Comparison of ENCODE assay signal across 9 mouse cellular contexts in the genomic region with DNA sequence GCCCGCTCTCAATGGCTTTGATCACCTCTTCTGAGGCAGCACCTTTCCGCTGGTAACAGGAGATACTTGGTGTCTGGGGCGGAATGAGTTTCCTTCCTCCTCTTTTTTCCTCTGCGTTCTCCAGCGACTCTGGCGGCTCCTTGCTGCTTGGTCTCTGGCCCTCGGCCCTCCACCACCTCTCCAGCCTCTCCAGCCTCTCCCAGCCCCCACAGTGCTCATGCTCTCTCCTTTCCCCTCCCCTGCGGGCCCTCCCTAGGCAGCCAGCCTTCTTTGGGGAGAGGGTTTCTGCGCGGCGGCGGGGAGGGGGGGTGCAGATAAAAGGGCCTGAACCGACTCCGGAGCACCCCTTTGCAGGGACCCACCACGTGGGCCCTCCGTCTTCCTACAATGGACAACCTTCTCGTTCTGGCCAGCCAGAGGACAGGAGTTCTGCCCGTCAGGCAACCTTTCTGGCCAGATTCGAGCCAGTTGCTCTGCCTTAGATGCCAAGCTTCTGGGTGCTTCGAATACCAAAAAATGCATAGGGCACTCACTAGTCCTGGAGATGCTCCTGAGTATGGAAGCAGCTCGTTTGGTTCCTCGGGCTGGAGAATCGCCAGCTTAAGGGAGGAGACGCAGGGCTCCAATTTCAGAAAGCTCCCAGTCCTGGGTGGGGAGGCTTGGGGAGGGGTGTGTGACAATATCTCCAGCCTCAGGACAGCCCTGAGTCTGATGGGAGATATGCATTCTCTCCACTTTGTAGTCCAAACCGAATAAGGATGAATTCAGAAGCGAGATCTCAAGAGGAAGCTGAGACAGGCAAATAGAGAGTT. TPM values are rescaled to one million over a fixed set of nuclear protein-coding genes. Genes with fewer than 3 reads are reported as not detected.
A peak's percentile ranks its signal among the peaks of the same experiment; 100 is the strongest.
DNase-seq lines count a peak whose midpoint lies in the region; ATAC-seq lines count a peak whose summit lies in the region.
"Had no signal": no experiment of that assay in that cellular context is flagged by ENCODE, and none has a peak within 500 bp of the region (broad histone marks: within the 10 kb centered on the region; RNA-seq: fewer than 3 reads in every experiment).

No protein-coding gene starts in this region.

- no peaks in the 10 kb centered on the region for H3K9me3 ChIP-seq in heart, embryonic 14.5 days (ENCODE audit: control insufficient read depth, low read length)
- no peaks in the 10 kb centered on the region for H3K9me3 ChIP-seq in embryonic facial prominence, embryonic 12.5 days
- no peaks in the 10 kb centered on the region for H3K9me3 ChIP-seq in intestine, embryonic 14.5 days (ENCODE audit: control insufficient read depth, low read length)
- H3K9me3 ChIP-seq: G1E had no signal

- H3K9ac ChIP-seq in heart, embryonic 14.5 days (ENCODE audit: low read length), result peak overlapping the region; percentile 50; the same call in 1 of the 2 replicates
- peak overlapping the region; percentile 7; the same call in 1 of the 2 replicates for H3K9ac ChIP-seq in embryonic facial prominence, embryonic 12.5 days
- 0 out of 2 replicates have a peak overlapping the region, but pooled peaks have one; percentile 14 for H3K9ac ChIP-seq in intestine, embryonic 14.5 days (ENCODE audit: low read length)

- peaks cover 4% of the 10 kb centered on the region; the same call in 1 of the 2 replicates for H3K27me3 ChIP-seq in heart, embryonic 14.5 days (ENCODE audit: control insufficient read depth, insufficient read depth, low read length)
- 0 out of 2 replicates have a peak, but pooled peaks cover 3% of the 10 kb centered on the region for H3K27me3 ChIP-seq in embryonic facial prominence, embryonic 12.5 days
- H3K27me3 ChIP-seq in intestine, embryonic 14.5 days (replicated peaks; ENCODE audit: control insufficient read depth, insufficient read depth, low read length), result no peaks in the 10 kb centered on the region

- H3K4me1 ChIP-seq in heart, embryonic 14.5 days (ENCODE audit: control insufficient read depth in 2 of 2, insufficient read depth in 2 of 2, low read length in 2 of 2), result no peaks in the 10 kb centered on the region; a peak in 1 of 4 replicates
- H3K4me1 ChIP-seq in embryonic facial prominence, embryonic 12.5 days, result no peaks in the 10 kb centered on the region
- H3K4me1 ChIP-seq in intestine, embryonic 14.5 days (replicated peaks; ENCODE audit: control insufficient read depth, insufficient read depth, low read length), result no peaks in the 10 kb centered on the region

- ATAC-seq in heart, embryonic 14.5 days (ENCODE audit: insufficient number of reproducible peaks, insufficient read depth, low FRiP score, low read depth), result no peak
- no peak for ATAC-seq in embryonic facial prominence, embryonic 12.5 days (ENCODE audit: insufficient number of reproducible peaks, insufficient read depth, low FRiP score, low TSS enrichment)
- ATAC-seq in intestine, embryonic 14.5 days (replicated peaks; ENCODE audit: low FRiP score, low TSS enrichment, low read depth), result no peak
- ATAC-seq in megakaryocyte-erythroid progenitor cell, adult 5-6 weeks (replicated peaks; ENCODE audit: low FRiP score, low TSS enrichment, poor library complexity, severe bottlenecking), result no peak
- ATAC-seq in cerebellum, adult (ENCODE audit: insufficient number of reproducible peaks, low FRiP score, low TSS enrichment), result no peak

- peak overlapping the region; percentile 63 for H3K4me2 ChIP-seq in heart, embryonic 14.5 days (ENCODE audit: low read length)
- peak overlapping the region; percentile 48 for H3K4me2 ChIP-seq in embryonic facial prominence, embryonic 12.5 days (replicated peaks)
- peak overlapping the region; percentile 44 for H3K4me2 ChIP-seq in intestine, embryonic 14.5 days (ENCODE audit: low read length)

- DNase-seq in heart, adult 11 months, result no peak
- no peak for DNase-seq in intestine, embryonic 14.5 days (ENCODE audit: low spot score)
- DNase-seq in neural tube, embryonic 10.5 days (ENCODE audit: extremely low spot score, low spot score), result peak; percentile 31
- DNase-seq in frontal cortex, postnatal 14 days (ENCODE audit: low spot score in 2 of 2), result no peak

- WGBS in heart, embryonic 14.5 days, result 20% methylated on average over 26 of the region's 26 CpGs
- WGBS in embryonic facial prominence, embryonic 12.5 days, result 16% methylated on average over 22 of the region's 26 CpGs
- 17% methylated on average over 26 of the region's 26 CpGs for WGBS in intestine, embryonic 14.5 days

- H3K36me3 ChIP-seq in heart, embryonic 14.5 days (ENCODE audit: control insufficient read depth, insufficient read depth, low read length), result no peaks in the 10 kb centered on the region
- H3K36me3 ChIP-seq in embryonic facial prominence, embryonic 12.5 days, result no peaks in the 10 kb centered on the region
- H3K36me3 ChIP-seq in intestine, embryonic 14.5 days (ENCODE audit: control insufficient read depth, insufficient read depth, low read length), result no peaks in the 10 kb centered on the region
- H3K36me3 ChIP-seq: G1E had no signal

- H3K4me3 ChIP-seq in heart, embryonic 14.5 days (ENCODE audit: control insufficient read depth in 1 of 2, insufficient read depth in 1 of 2, low read depth in 1 of 2, low read length in 2 of 2), result peak overlapping the region; percentile 27 to 31
- peak overlapping the region; percentile 23 for H3K4me3 ChIP-seq in embryonic facial prominence, embryonic 12.5 days
- peak overlapping the region; percentile 14; the same call in 1 of the 2 replicates for H3K4me3 ChIP-seq in intestine, embryonic 14.5 days (ENCODE audit: low read depth, low read length)

- H3K27ac ChIP-seq in heart, embryonic 14.5 days (replicated peaks in 1 of 2; ENCODE audit: control insufficient read depth in 1 of 2, insufficient read depth in 1 of 2, low read depth in 2 of 2, low read length in 2 of 2), result no peak overlapping the region
- no peak overlapping the region for H3K27ac ChIP-seq in embryonic facial prominence, embryonic 12.5 days
- H3K27ac ChIP-seq in intestine, embryonic 14.5 days (ENCODE audit: low read depth), result no peak overlapping the region

RNA-seq across cellular contexts. Expression of a gene that starts 30.2 kb away (rescaled TPM):
- polyA plus RNA-seq in heart, embryonic 14.5 days (2014; fragmentation: Nextera tagmentation; extraction: Ambion mirVana), result 4.7 and 5.0 TPM in 2 replicates
- polyA plus RNA-seq in embryonic facial prominence, embryonic 12.5 days (2016; fragmentation: Nextera tagmentation; extraction: Ambion mirVana), result 5.9 and 6.9 TPM in 2 replicates
- polyA plus RNA-seq in intestine, embryonic 14.5 days (2014; fragmentation: Nextera tagmentation; extraction: Ambion mirVana), result 7.6 and 7.7 TPM in 2 replicates
- 14.8 and 16.3 TPM in 2 replicates for total RNA-seq in megakaryocyte-erythroid progenitor cell, adult 5-6 weeks (2014; fragmentation: Nextera tagmentation)
- total RNA-seq in megakaryocyte-erythroid progenitor cell, adult 5-6 weeks (2017), result 3.1 and 3.7 TPM in 2 replicates

RNA-seq across cellular contexts. Expression of a gene that starts 54.2 kb away (rescaled TPM):
- 9.5 and 10.8 TPM in 2 replicates for polyA plus RNA-seq in heart, embryonic 14.5 days (2014; fragmentation: Nextera tagmentation; extraction: Ambion mirVana)
- polyA plus RNA-seq in embryonic facial prominence, embryonic 12.5 days (2016; fragmentation: Nextera tagmentation; extraction: Ambion mirVana), result 20.2 and 22.7 TPM in 2 replicates
- polyA plus RNA-seq in intestine, embryonic 14.5 days (2014; fragmentation: Nextera tagmentation; extraction: Ambion mirVana), result 17.0 and 19.6 TPM in 2 replicates
- total RNA-seq in megakaryocyte-erythroid progenitor cell, adult 5-6 weeks (2014; fragmentation: Nextera tagmentation), result 61.4 and 77.8 TPM in 2 replicates
- 120 and 121 TPM in 2 replicates for total RNA-seq in megakaryocyte-erythroid progenitor cell, adult 5-6 weeks (2017)
